Mouse (Mus musculus) common myeloid progenitor, adult 5-6 weeks (primary cell): ENCODE data around the gene Crocc. TPM values are rescaled to one million over a fixed set of nuclear protein-coding genes. Genes with fewer than 3 reads are reported as not detected.

ENCODE experiments used
- ATAC-seq: replicated peaks from 2 replicates; pipeline ENCODE4 v1.8.0; 2016; ENCODE audit warnings: low read depth, mild to moderate bottlenecking, moderate TSS enrichment, inconsistent platforms; ENCODE audit not compliant: poor library complexity, severe bottlenecking
- total RNA-seq: library from RNA; stranded (forward); fragments of 200-1000, 187-1606 nt; gene quantifications from 2 replicates; pipeline ENCODE4 v1.2.3, GENCODE M21; 2017

Crocc gene
- total RNA-seq, 1 experiment from 2014 or later, result 9.3 TPM

GRCm38 (mm10) chr4:140989447-140989846, 70.9 kb downstream of the Crocc start:
- peak; percentile 17; the same call in 1 of the 2 replicates for ATAC-seq

- ATAC-seq, result peak; percentile 37
These were observed 71.6 kb downstream of the Crocc start for GRCm38 (mm10) chr4:140988706-140989290.

GRCm38 (mm10) chr4:140987476-140987875, 72.9 kb downstream of the Crocc start:
- peak; percentile 40 for ATAC-seq

- peak; percentile 23; the same call in 1 of the 2 replicates for ATAC-seq
These were observed 73.5 kb downstream of the Crocc start, which contains the start of gene Atp13a2 for GRCm38 (mm10) chr4:140986711-140987395. Gene Atp13a2 (plus strand): TSS chr4:140986873.

GRCm38 (mm10) chr4:140986024-140986710, 74.2 kb downstream of the Crocc start:
- ATAC-seq, result no peak

- no peak for ATAC-seq
These were observed 75.8 kb downstream of the Crocc start for GRCm38 (mm10) chr4:140984544-140984943.

GRCm38 (mm10) chr4:140983442-140983841, 76.9 kb downstream of the Crocc start:
- ATAC-seq, result peak; percentile 90

- ATAC-seq, result no peak
These were observed 77.5 kb downstream of the Crocc start for GRCm38 (mm10) chr4:140982808-140983207.

GRCm38 (mm10) chr4:140981605-140982004, 78.7 kb downstream of the Crocc start:
- ATAC-seq, result no peak

- ATAC-seq, result peak; percentile 55
These were observed 82.3 kb downstream of the Crocc start for GRCm38 (mm10) chr4:140977886-140978692.

GRCm38 (mm10) chr4:140977278-140977677, 83.1 kb downstream of the Crocc start:
- ATAC-seq, result no peak

- ATAC-seq, result peak; percentile 66
These were observed 85.0 kb downstream of the Crocc start for GRCm38 (mm10) chr4:140975356-140975755.

GRCm38 (mm10) chr4:140974408-140974807, 85.9 kb downstream of the Crocc start:
- no peak for ATAC-seq

GRCm38 (mm10) chr4:140971691-140972090, 88.7 kb downstream of the Crocc start:
- no peak for ATAC-seq

GRCm38 (mm10) chr4:140967386-140968159, 92.8 kb downstream of the Crocc start:
- ATAC-seq, result no peak

Other genes starting within 250 kb of the Crocc start
- gene Padi3, start 249.9 kb downstream of the Crocc start, total RNA-seq, result 0.19 and 0.32 TPM in 2 replicates
- not detected in 2 replicates for gene Padi1, start 214.8 kb downstream of the Crocc start, total RNA-seq
- gene Padi2, start 154.2 kb downstream of the Crocc start, total RNA-seq, result 14.5 and 17.0 TPM in 2 replicates
- 115 and 121 TPM in 2 replicates for gene Sdhb, start 99.3 kb downstream of the Crocc start, total RNA-seq
- 33.6 and 63.3 TPM in 2 replicates for gene Atp13a2, start 73.7 kb downstream of the Crocc start, total RNA-seq
- gene Mfap2, start 50.1 kb downstream of the Crocc start, total RNA-seq, result not detected in 2 replicates
- gene Necap2, start 17.8 kb upstream of the Crocc start, total RNA-seq, result 60.3 and 78.8 TPM in 2 replicates
- gene Spata21, start 27.8 kb upstream of the Crocc start, total RNA-seq, result not detected in 2 replicates
- 40.1 and 47.4 TPM in 2 replicates for gene Szrd1, start 79.2 kb upstream of the Crocc start, total RNA-seq
- 10.4 and 13.2 TPM in 2 replicates for gene Fbxo42, start 87.4 kb upstream of the Crocc start, total RNA-seq
- 2.2 and 6.1 TPM in 2 replicates for gene Rsg1, start 153.4 kb upstream of the Crocc start, total RNA-seq
- not detected in 2 replicates for gene Arhgef19, start 178.9 kb upstream of the Crocc start, total RNA-seq
- 0.29 and 1.2 TPM in 2 replicates for gene Epha2, start 240.7 kb upstream of the Crocc start, total RNA-seq